Mouse (Mus musculus) MEL (cell line): ENCODE data around the gene Wdpcp.

Source experiments
- CTCF ChIP-seq, 3 experiments: IDR thresholded peaks in 2 of 3; conservative IDR thresholded peaks in 1 of 3; 2 replicates each; pipeline ENCODE4 v1.5.1; 2011 to 2012; ENCODE audit warnings: low read length in 3 of 3, low read depth in 2 of 3, mild to moderate bottlenecking in 2 of 3, improper control_type of control experiment in 1 of 3, inconsistent platforms in 1 of 3, mixed read lengths in 1 of 3, moderate library complexity in 1 of 3; ENCODE audit not compliant: control insufficient read depth in 1 of 3, insufficient read depth in 1 of 3, poor library complexity in 1 of 3, severe bottlenecking in 1 of 3
- JUND ChIP-seq: IDR thresholded peaks from 2 replicates; pipeline ENCODE4 v1.6.1; 2011; ENCODE audit warnings: low read depth, mild to moderate bottlenecking, improper control_type of control experiment, low read length

- TF ChIP-seq JUND (no peak), CTCF (IDR thresholded peaks at IDR 0.05 in 2 of 3, conservative IDR thresholded peaks at IDR 0.05 in 1 of 3; ENCODE audit: control insufficient read depth in 1 of 3, insufficient read depth in 1 of 3, low read depth in 2 of 3, low read length in 3 of 3, poor library complexity in 1 of 3, severe bottlenecking in 1 of 3) (peak in 1 of 3 experiments; percentile 47; a peak in 2 of 6 replicates)
These were observed 43.9 kb downstream of the Wdpcp start for GRCm38 (mm10) chr11:21615915-21616314.
